Mouse (Mus musculus) megakaryocyte, embryonic 14.5 days (primary cell): ENCODE data around the gene Nop16.

ENCODE experiments used
- FLI1 ChIP-seq: IDR thresholded peaks from 2 replicates; pipeline ENCODE4 v1.6.1; 2012; ENCODE audit warnings: low read length, inconsistent platforms, mixed read lengths
- GATA1 ChIP-seq: IDR thresholded peaks from 3 replicates; pipeline ENCODE4 v1.6.1; 2012; ENCODE audit warnings: mixed read lengths, low read length, inconsistent platforms, borderline replicate concordance

DNA sequence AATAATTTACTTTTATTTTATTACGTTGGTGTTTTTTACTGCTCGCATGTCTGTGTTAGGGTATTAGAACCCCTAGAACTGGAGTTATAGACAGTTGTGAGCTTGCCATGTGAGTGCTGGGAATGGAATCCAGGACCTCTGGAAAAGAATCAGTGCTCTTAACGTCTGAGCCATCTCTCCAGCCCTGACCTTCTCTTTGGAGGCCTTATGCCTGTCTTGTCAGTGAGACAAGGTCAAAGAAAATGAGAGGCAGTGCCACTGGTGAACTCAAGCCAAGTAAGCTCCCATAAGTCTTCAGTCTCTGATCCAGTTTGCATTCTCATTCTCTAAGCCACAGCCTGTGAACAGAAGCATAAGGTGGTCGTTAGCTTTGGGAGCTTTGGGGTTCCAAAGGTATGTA is 19.2 kb downstream of the Nop16 start:
- TF ChIP-seq GATA1 (no peak), FLI1 (no peak)
